Mouse (Mus musculus) kidney, postnatal 0 days (tissue): ENCODE data around the gene AW551984. TPM values are rescaled to one million over a fixed set of nuclear protein-coding genes. Genes with fewer than 3 reads are reported as not detected.

Experiments used
- ATAC-seq: fragments of 200-750 bp; cut with Nextera tagmentation; replicated peaks from 2 replicates; pipeline ENCODE4 v1.8.0; 2017; ENCODE audit warnings: low read depth, moderate number of reproducible peaks, moderate TSS enrichment, moderate library complexity; ENCODE audit not compliant: low FRiP score
- DNase-seq: peaks from one replicate; pipeline ENCODE4 v3.0.0-alpha.2; 2016; ENCODE audit warnings: low spot score
- H3K27ac ChIP-seq: fragments of 300-500 bp; sonication (generic); 2 replicates; pipeline ENCODE4 v1.5.1; 2014; ENCODE audit warnings: mild to moderate bottlenecking
- H3K27me3 ChIP-seq: fragments of 300-500 bp; sonication (generic); 2 replicates; pipeline ENCODE4 v1.6.1; 2014; ENCODE audit warnings: low read length, mixed read lengths; ENCODE audit not compliant: insufficient read depth
- H3K36me3 ChIP-seq: fragments of 300-500 bp; sonication (generic); 2 replicates; pipeline ENCODE4 v1.6.1; 2014; ENCODE audit warnings: low read length, mixed read lengths; ENCODE audit not compliant: insufficient read depth
- H3K4me1 ChIP-seq: fragments of 300-500 bp; sonication (generic); replicated peaks from 2 replicates; pipeline ENCODE4 v1.6.1; 2014; ENCODE audit warnings: antibody characterized with exemption, low read length, mixed read lengths; ENCODE audit not compliant: insufficient read depth
- H3K4me2 ChIP-seq: fragments of 300-500 bp; sonication (generic); 2 replicates; pipeline ENCODE4 v1.6.1; 2014; ENCODE audit warnings: mild to moderate bottlenecking, low read length, moderate library complexity, mixed read lengths
- H3K4me3 ChIP-seq: fragments of 300-500 bp; sonication (generic); replicated peaks from 2 replicates; pipeline ENCODE4 v1.5.1; 2014; ENCODE audit warnings: low read depth, low read length
- H3K9ac ChIP-seq: fragments of 300-500 bp; sonication (generic); 2 replicates; pipeline ENCODE4 v1.6.1; 2014; ENCODE audit warnings: low read depth, low read length
- H3K9me3 ChIP-seq: fragments of 300-500 bp; sonication (generic); replicated peaks from 2 replicates; pipeline ENCODE4 v1.6.1; 2016; ENCODE audit warnings: low read length, inconsistent platforms, mixed read lengths
- CTCF ChIP-seq: IDR thresholded peaks from 2 replicates; pipeline ENCODE4 v1.5.1; 2016; ENCODE audit warnings: antibody characterized with exemption, low read depth, mild to moderate bottlenecking, moderate library complexity
- WGBS: fragments of 180-500 bp; shearing (Covaris S2); extraction: QIAGEN DNeasy Blood & Tissue Kit; methylation state at CpG from one replicate; pipeline ENCODE4 v1.1.7; 2014; 5-methylcytosine and 5-hydroxymethylcytosine counted together
- polyA plus RNA-seq: library from polyadenylated mRNA; unstranded; fragments of >200 nt; fragmentation: Nextera tagmentation; extraction: Ambion mirVana; gene quantifications from 2 replicates; pipeline ENCODE4 v1.2.1, GENCODE M21; 2015

The AW551984 gene
- polyA plus RNA-seq, 1 experiment from 2014 or later, result 10.2 TPM

DNA sequence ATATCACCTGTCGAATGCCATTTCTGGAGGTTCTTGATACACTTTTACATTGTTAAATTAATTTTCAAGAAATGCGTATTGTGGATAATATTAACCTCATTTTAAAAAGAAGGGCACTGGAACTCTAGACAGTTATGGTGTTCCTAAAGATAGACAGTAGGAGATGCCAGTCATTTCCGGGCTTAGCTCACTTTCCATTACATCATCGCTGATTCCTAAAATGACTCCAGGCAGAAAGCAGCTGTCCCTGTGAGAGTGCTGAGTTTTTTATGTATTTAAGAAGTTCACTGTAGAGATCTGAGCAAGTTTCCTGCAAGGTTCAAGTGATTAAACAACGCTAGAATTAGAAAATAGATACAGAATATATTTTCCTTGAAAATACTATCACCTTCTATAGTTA lies 27.2 kb downstream of the AW551984 start:
- Histone ChIP-seq H3K9ac (no peak overlapping the region), H3K4me2 (no peak overlapping the region), H3K27ac (no peak overlapping the region), H3K9me3 (no peaks in the 10 kb centered on the region), H3K36me3 (no peaks in the 10 kb centered on the region), H3K27me3 (no peaks in the 10 kb centered on the region), H3K4me3 (no peak overlapping the region), H3K4me1 (no peaks in the 10 kb centered on the region)
- 87% methylated on average over 5 of the region's 5 CpGs for WGBS
- DNase-seq (no peak), ATAC-seq (no peak)
- no peak for TF ChIP-seq CTCF

GRCm38 (mm10) chr9:39575469-39575868 lies 28.7 kb downstream of the AW551984 start, which contains the start of gene Olfr959:
Gene Olfr959, minus strand, starts transcription at chr9:39575569.
- Histone ChIP-seq H3K27me3 (no peaks in the 10 kb centered on the region), H3K9ac (no peak within 1 kb of the TSS), H3K4me3 (no peak within 1 kb of the TSS), H3K4me1 (no peaks in the 10 kb centered on the region), H3K27ac (no peak within 1 kb of the TSS), H3K36me3 (no peaks in the 10 kb centered on the region), H3K9me3 (no peaks in the 10 kb centered on the region), H3K4me2 (no peak within 1 kb of the TSS)
- DNase-seq (no peak), ATAC-seq (no peak)
- no peak for TF ChIP-seq CTCF
- WGBS, result 80% methylated on average over 3 of the region's 3 CpGs

- no peak overlapping the region for H3K27ac ChIP-seq
- TF ChIP-seq CTCF, result no peak
- no peaks in the 10 kb centered on the region for H3K36me3 ChIP-seq
- DNase-seq, result no peak
- no peaks in the 10 kb centered on the region for H3K27me3 ChIP-seq
- no peak overlapping the region for H3K4me3 ChIP-seq
- no peak overlapping the region for H3K4me2 ChIP-seq
- H3K9ac ChIP-seq, result no peak overlapping the region
- no peaks in the 10 kb centered on the region for H3K4me1 ChIP-seq
- H3K9me3 ChIP-seq, result no peaks in the 10 kb centered on the region
- ATAC-seq, result no peak
These were observed 45.9 kb downstream of the AW551984 start for GRCm38 (mm10) chr9:39558349-39558647.

GRCm38 (mm10) chr9:39557529-39558348 lies 46.5 kb downstream of the AW551984 start:
- 54% methylated on average over 3 of the region's 3 CpGs for WGBS
- no peaks in the 10 kb centered on the region for H3K36me3 ChIP-seq
- ATAC-seq, result no peak

DNA sequence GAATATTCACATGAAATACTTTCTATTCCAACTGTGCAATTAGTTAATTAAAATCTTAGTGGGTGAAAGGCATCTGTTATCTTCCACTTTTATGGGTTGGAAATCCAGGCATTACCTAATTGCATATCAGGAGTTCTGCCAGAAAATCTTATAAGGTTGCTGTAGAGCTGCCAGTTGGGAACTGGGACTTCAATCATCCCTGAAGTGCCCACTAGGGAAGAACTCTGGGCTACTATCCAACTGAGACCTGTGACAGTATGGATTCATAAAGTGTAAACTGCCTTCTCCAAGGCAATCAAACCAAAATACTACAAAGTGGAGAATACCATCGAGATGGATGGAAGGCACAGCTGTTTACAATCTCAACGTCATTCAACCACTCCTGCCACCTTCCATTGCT lies 50.3 kb downstream of the AW551984 start, which contains the start of gene Olfr958:
TSS of gene Olfr958 (minus strand) at position 109 of the 400 bp plus-strand sequence.
- Histone ChIP-seq H3K4me3 (no peak within 1 kb of the TSS), H3K36me3 (no peaks in the 10 kb centered on the region), H3K9me3 (no peaks in the 10 kb centered on the region), H3K27ac (no peak within 1 kb of the TSS), H3K4me2 (no peak within 1 kb of the TSS), H3K27me3 (no peaks in the 10 kb centered on the region), H3K9ac (no peak within 1 kb of the TSS), H3K4me1 (no peaks in the 10 kb centered on the region)
- ATAC-seq, result no peak
- TF ChIP-seq CTCF, result no peak
- no peak for DNase-seq
- WGBS, result 67% methylated on average over 2 of the region's 2 CpGs

More at GRCm38 (mm10) chr9:39557529-39558348, 46.5 kb downstream of the AW551984 start:
- Histone ChIP-seq H3K27ac (no peak overlapping the region), H3K9ac (no peak overlapping the region), H3K4me3 (no peak overlapping the region), H3K9me3 (no peaks in the 10 kb centered on the region), H3K4me2 (no peak overlapping the region), H3K4me1 (no peaks in the 10 kb centered on the region), H3K27me3 (no peaks in the 10 kb centered on the region)
- no peak for TF ChIP-seq CTCF
- DNase-seq, result no peak

GRCm38 (mm10) chr9:39550806-39551205 lies 53.4 kb downstream of the AW551984 start:
- WGBS, result 81% methylated on average over 5 of the region's 5 CpGs
- Histone ChIP-seq H3K27ac (no peak overlapping the region), H3K9me3 (no peaks in the 10 kb centered on the region), H3K36me3 (no peaks in the 10 kb centered on the region), H3K4me3 (no peak overlapping the region), H3K4me2 (no peak overlapping the region), H3K4me1 (no peaks in the 10 kb centered on the region), H3K27me3 (no peaks in the 10 kb centered on the region), H3K9ac (no peak overlapping the region)
- no peak for TF ChIP-seq CTCF
- DNase-seq (no peak), ATAC-seq (no peak)

Other genes with a start within 250 kb of the AW551984 start
- not detected in 2 replicates for gene Olfr951, start 217.0 kb downstream of the AW551984 start, polyA plus RNA-seq
- not detected in 2 replicates for gene Olfr952, start 177.3 kb downstream of the AW551984 start, polyA plus RNA-seq
- not detected in 2 replicates for gene Olfr954, start 147.7 kb downstream of the AW551984 start, polyA plus RNA-seq
- not detected in 2 replicates for gene Olfr955, start 132.5 kb downstream of the AW551984 start, polyA plus RNA-seq
- not detected in 2 replicates for gene Olfr44, start 110.4 kb downstream of the AW551984 start, polyA plus RNA-seq
- not detected in 2 replicates for gene Olfr957, start 88.6 kb downstream of the AW551984 start, polyA plus RNA-seq
- gene Olfr958, start 50.3 kb downstream of the AW551984 start, polyA plus RNA-seq, result not detected in 2 replicates
- gene Olfr959, start 28.8 kb downstream of the AW551984 start, polyA plus RNA-seq, result not detected in 2 replicates
- gene Olfr148, start 6.3 kb upstream of the AW551984 start, polyA plus RNA-seq, result not detected in 2 replicates
- not detected in 2 replicates for gene Olfr960, start 17.0 kb upstream of the AW551984 start, polyA plus RNA-seq
- not detected in 2 replicates for gene Olfr961, start 40.7 kb upstream of the AW551984 start, polyA plus RNA-seq
- gene Olfr963, start 62.8 kb upstream of the AW551984 start, polyA plus RNA-seq, result not detected in 2 replicates
- gene Olfr149, start 102.7 kb upstream of the AW551984 start, polyA plus RNA-seq, result not detected in 2 replicates
- gene Olfr965, start 107.0 kb upstream of the AW551984 start, polyA plus RNA-seq, result not detected in 2 replicates
- gene Olfr150, start 126.6 kb upstream of the AW551984 start, polyA plus RNA-seq, result not detected in 2 replicates
- not detected in 2 replicates for gene Olfr967, start 141.8 kb upstream of the AW551984 start, polyA plus RNA-seq
- gene Olfr968, start 178.8 kb upstream of the AW551984 start, polyA plus RNA-seq, result not detected in 2 replicates
- not detected in 2 replicates for gene Olfr969, start 186.5 kb upstream of the AW551984 start, polyA plus RNA-seq
- gene Olfr970, start 204.5 kb upstream of the AW551984 start, polyA plus RNA-seq, result not detected in 2 replicates
- not detected in 2 replicates for gene Olfr971, start 232.5 kb upstream of the AW551984 start, polyA plus RNA-seq